Mouse (Mus musculus) kidney, postnatal 36 days (tissue): ENCODE results near the gene Col23a1.
A peak's percentile ranks its signal among the peaks of the same experiment; 100 is the strongest.

ENCODE experiments used
- DNase-seq, 2 experiments: peaks; one replicate each; pipeline ENCODE4 v3.0.0; 2021 to 2022; ENCODE audit warnings: mixed read lengths in 2 of 2

Gene Col23a1

GRCm38 (mm10) chr11:51289564-51290041 lies at the start of gene Col23a1:
Gene Col23a1, plus strand, starts transcription at chr11:51289920.
- peak; percentile 78 to 89 for DNase-seq

- DNase-seq = no peak
Observed at GRCm38 (mm10) chr11:51242897-51243296, 46.8 kb upstream of the Col23a1 start.

GRCm38 (mm10) chr11:51257006-51257405 lies 32.7 kb upstream of the Col23a1 start:
- DNase-seq = no peak

GRCm38 (mm10) chr11:51261680-51262219 lies 28.0 kb upstream of the Col23a1 start, which contains the start of gene Clk4:
Gene Clk4, plus strand, starts transcription at chr11:51261730.
- DNase-seq = no peak

- peak; percentile 99 to 100 for DNase-seq
Observed at GRCm38 (mm10) chr11:51262342-51263285, 27.1 kb upstream of the Col23a1 start, which contains the start of gene BC049762. Gene BC049762, minus strand, starts transcription at chr11:51263046.

- peak; percentile 91 to 93 for DNase-seq
Observed at GRCm38 (mm10) chr11:51263286-51263831, 26.4 kb upstream of the Col23a1 start.

GRCm38 (mm10) chr11:51264352-51264751 lies 25.4 kb upstream of the Col23a1 start:
- DNase-seq = peak; percentile 44 to 65

- DNase-seq = peak; percentile 39 to 52
Observed at GRCm38 (mm10) chr11:51265326-51265725, 24.4 kb upstream of the Col23a1 start.

GRCm38 (mm10) chr11:51274418-51274817 lies 15.3 kb upstream of the Col23a1 start:
- no peak for DNase-seq

- peak; percentile 29 to 72 for DNase-seq
Observed at GRCm38 (mm10) chr11:51290066-51290955, 591 bp downstream of the Col23a1 start.

- DNase-seq = no peak
Observed at GRCm38 (mm10) chr11:51293956-51294530, 4.3 kb downstream of the Col23a1 start.

- no peak for DNase-seq
Observed at GRCm38 (mm10) chr11:51295742-51296141, 6.0 kb downstream of the Col23a1 start.

GRCm38 (mm10) chr11:51298691-51299090 lies 9.0 kb downstream of the Col23a1 start:
- DNase-seq = no peak

GRCm38 (mm10) chr11:51302396-51302795 lies 12.7 kb downstream of the Col23a1 start:
- DNase-seq = no peak

- no peak for DNase-seq
Observed at GRCm38 (mm10) chr11:51303981-51304553, 14.3 kb downstream of the Col23a1 start.

GRCm38 (mm10) chr11:51308306-51308705 lies 18.6 kb downstream of the Col23a1 start:
- DNase-seq = peak; percentile 71 to 74

GRCm38 (mm10) chr11:51311846-51312245 lies 22.1 kb downstream of the Col23a1 start:
- no peak for DNase-seq

GRCm38 (mm10) chr11:51315991-51316810 lies 26.5 kb downstream of the Col23a1 start:
- no peak for DNase-seq

- no peak for DNase-seq
Observed at GRCm38 (mm10) chr11:51320609-51321008, 30.9 kb downstream of the Col23a1 start.

GRCm38 (mm10) chr11:51326908-51327307 lies 37.2 kb downstream of the Col23a1 start:
- peak in 1 of 2 experiments; percentile 23 for DNase-seq
